Mouse (Mus musculus) MEL (cell line): ENCODE results near the gene Ttc17. TPM values are rescaled to one million over a fixed set of nuclear protein-coding genes. Genes with fewer than 3 reads are reported as not detected.

Source experiments
- DNase-seq: peaks from one replicate; pipeline ENCODE4 v3.0.0; 2011; ENCODE audit warnings: low read depth, low spot score
- H3K27ac ChIP-seq: 2 replicates; pipeline ENCODE4 v1.5.1; 2012; ENCODE audit warnings: low read depth, mild to moderate bottlenecking, control low read depth, low read length, moderate library complexity; ENCODE audit not compliant: control insufficient read depth
- H3K27me3 ChIP-seq, 2 experiments: fragments of 150-350 bp in 1 of 2; sonication (generic) in 1 of 2; 2 replicates each; pipeline ENCODE4 v1.6.1; 2012; ENCODE audit warnings: low read length in 2 of 2, mild to moderate bottlenecking in 2 of 2, improper control_type of control experiment in 1 of 2, moderate library complexity in 1 of 2; ENCODE audit not compliant: insufficient read depth in 2 of 2, control insufficient read depth in 1 of 2
- H3K36me3 ChIP-seq, 2 experiments: 2 replicates each; pipeline ENCODE4 v1.6.1; 2012 to 2014; ENCODE audit warnings: low read length in 2 of 2, improper control_type of control experiment in 1 of 2, inconsistent platforms in 1 of 2, mild to moderate bottlenecking in 1 of 2; ENCODE audit not compliant: insufficient read depth in 2 of 2, control insufficient read depth in 1 of 2
- H3K4me1 ChIP-seq, 2 experiments: fragments of 150-350 bp in 1 of 2; sonication (generic) in 1 of 2; 2 replicates each; pipeline ENCODE4 v1.6.1; 2012; ENCODE audit warnings: low read length in 2 of 2, improper control_type of control experiment in 1 of 2, mild to moderate bottlenecking in 1 of 2; ENCODE audit not compliant: insufficient read depth in 2 of 2, control insufficient read depth in 1 of 2
- H3K4me3 ChIP-seq, 2 experiments: fragments of 150-350 bp in 1 of 2; sonication (generic) in 1 of 2; 2 replicates each; pipeline ENCODE4 v1.5.1; 2012; ENCODE audit warnings: low read depth in 2 of 2, low read length in 2 of 2, mild to moderate bottlenecking in 2 of 2, moderate library complexity in 2 of 2, control low read depth in 1 of 2, improper control_type of control experiment in 1 of 2; ENCODE audit not compliant: control insufficient read depth in 1 of 2, insufficient read depth in 1 of 2
- H3K79me2 ChIP-seq: 2 replicates; pipeline ENCODE4 v1.6.1; 2012; ENCODE audit warnings: mild to moderate bottlenecking, low read length, moderate library complexity; ENCODE audit not compliant: control insufficient read depth, poor library complexity, insufficient read depth
- H3K9ac ChIP-seq: 2 replicates; pipeline ENCODE4 v1.6.1; 2012; ENCODE audit warnings: low read depth, mild to moderate bottlenecking, control low read depth, low read length, moderate library complexity; ENCODE audit not compliant: control insufficient read depth, poor library complexity, severe bottlenecking
- H3K9me3 ChIP-seq: fragments of 150-350 bp; sonication (generic); replicated peaks from 2 replicates; pipeline ENCODE4 v1.6.1; 2012; ENCODE audit warnings: mild to moderate bottlenecking, low read length, improper control_type of control experiment, moderate library complexity; ENCODE audit not compliant: insufficient read depth
- BHLHE40 ChIP-seq: IDR thresholded peaks from 2 replicates; pipeline ENCODE4 v1.6.1; 2012; ENCODE audit warnings: low read depth, mild to moderate bottlenecking, inconsistent platforms, low read length, improper control_type of control experiment, borderline replicate concordance
- CHD1 ChIP-seq: IDR thresholded peaks from 2 replicates; pipeline ENCODE4 v1.6.1; 2012; ENCODE audit warnings: low read depth, mild to moderate bottlenecking, inconsistent platforms, low read length, improper control_type of control experiment
- CHD2 ChIP-seq: IDR thresholded peaks from 2 replicates; pipeline ENCODE4 v1.6.1; 2011; ENCODE audit warnings: low read length, improper control_type of control experiment
- CTCF ChIP-seq, 3 experiments: IDR thresholded peaks in 2 of 3; conservative IDR thresholded peaks in 1 of 3; 2 replicates each; pipeline ENCODE4 v1.5.1; 2011 to 2012; ENCODE audit warnings: low read length in 3 of 3, low read depth in 2 of 3, mild to moderate bottlenecking in 2 of 3, improper control_type of control experiment in 1 of 3, inconsistent platforms in 1 of 3, mixed read lengths in 1 of 3, moderate library complexity in 1 of 3; ENCODE audit not compliant: control insufficient read depth in 1 of 3, insufficient read depth in 1 of 3, poor library complexity in 1 of 3, severe bottlenecking in 1 of 3
- GATA1 ChIP-seq: IDR thresholded peaks from 2 replicates; pipeline ENCODE4 v1.6.1; 2011; ENCODE audit warnings: low read depth, low read length, improper control_type of control experiment
- HCFC1 ChIP-seq: IDR thresholded peaks from 2 replicates; pipeline ENCODE4 v1.6.1; 2012; ENCODE audit warnings: low read depth, mild to moderate bottlenecking, inconsistent platforms, low read length, improper control_type of control experiment, moderate library complexity
- MAFK ChIP-seq: IDR thresholded peaks from 2 replicates; pipeline ENCODE4 v1.6.1; 2011; ENCODE audit warnings: low read depth, mild to moderate bottlenecking, low read length, improper control_type of control experiment, borderline replicate concordance
- MAX ChIP-seq: IDR thresholded peaks from 2 replicates; pipeline ENCODE4 v1.6.1; 2011; ENCODE audit warnings: low read length, improper control_type of control experiment
- MAZ ChIP-seq: IDR thresholded peaks from 2 replicates; pipeline ENCODE4 v1.6.1; 2012; ENCODE audit warnings: low read depth, mild to moderate bottlenecking, inconsistent platforms, low read length, improper control_type of control experiment
- MEF2A ChIP-seq: IDR thresholded peaks from 2 replicates; pipeline ENCODE4 v1.6.1; 2014; ENCODE audit warnings: low read depth, mild to moderate bottlenecking, inconsistent platforms, low read length, improper control_type of control experiment; ENCODE audit not compliant: poor library complexity, insufficient replicate concordance, severe bottlenecking; ENCODE audit errors: extremely low read depth
- MXI1 ChIP-seq: IDR thresholded peaks from 2 replicates; pipeline ENCODE4 v1.6.1; 2011; ENCODE audit warnings: mild to moderate bottlenecking, low read depth, low read length, improper control_type of control experiment
- MYB ChIP-seq: IDR thresholded peaks from 2 replicates; pipeline ENCODE4 v1.6.1; 2011; ENCODE audit warnings: mild to moderate bottlenecking, low read depth, low read length, improper control_type of control experiment
- MYC ChIP-seq: IDR thresholded peaks from 2 replicates; pipeline ENCODE4 v1.6.1; 2011; ENCODE audit warnings: low read depth, mild to moderate bottlenecking, low read length, improper control_type of control experiment, moderate library complexity
- POLR2A ChIP-seq, 2 experiments: IDR thresholded peaks; 2 replicates each; pipeline ENCODE4 v1.6.1; 2011 to 2012; ENCODE audit warnings: low read length in 2 of 2, mild to moderate bottlenecking in 2 of 2, control low read depth in 1 of 2, improper control_type of control experiment in 1 of 2, low read depth in 1 of 2, moderate library complexity in 1 of 2; ENCODE audit not compliant: control insufficient read depth in 1 of 2, insufficient read depth in 1 of 2, poor library complexity in 1 of 2
- POLR2AphosphoS2 ChIP-seq: IDR thresholded peaks from 2 replicates; pipeline ENCODE4 v1.6.1; 2011; ENCODE audit warnings: low read length, improper control_type of control experiment
- POLR2AphosphoS5 ChIP-seq: IDR thresholded peaks from 2 replicates; pipeline ENCODE4 v1.6.1; 2012; ENCODE audit warnings: low read depth, borderline replicate concordance, mild to moderate bottlenecking, inconsistent platforms, low read length, moderate library complexity, mixed read lengths
- RAD21 ChIP-seq: IDR thresholded peaks from 2 replicates; pipeline ENCODE4 v1.6.1; 2011; ENCODE audit warnings: mild to moderate bottlenecking, low read depth, low read length, improper control_type of control experiment
- RCOR1 ChIP-seq: IDR thresholded peaks from 2 replicates; pipeline ENCODE4 v1.6.1; 2012; ENCODE audit warnings: low read depth, mild to moderate bottlenecking, inconsistent platforms, low read length, improper control_type of control experiment
- SIN3A ChIP-seq: IDR thresholded peaks from 2 replicates; pipeline ENCODE4 v1.6.1; 2012; ENCODE audit warnings: low read length, improper control_type of control experiment, inconsistent platforms
- SMC3 ChIP-seq: IDR thresholded peaks from 2 replicates; pipeline ENCODE4 v1.6.1; 2011; ENCODE audit warnings: low read depth, low read length, improper control_type of control experiment
- TAL1 ChIP-seq: IDR thresholded peaks from 2 replicates; pipeline ENCODE4 v1.6.1; 2012; ENCODE audit warnings: mild to moderate bottlenecking, inconsistent platforms, low read length, moderate library complexity, mixed read lengths
- TBP ChIP-seq: IDR thresholded peaks from 2 replicates; pipeline ENCODE4 v1.8.0; 2011; ENCODE audit warnings: low read depth, low read length, improper control_type of control experiment
- UBTF ChIP-seq: IDR thresholded peaks from 2 replicates; pipeline ENCODE4 v1.6.1; 2012; ENCODE audit warnings: low read depth, mild to moderate bottlenecking, inconsistent platforms, low read length, improper control_type of control experiment, moderate library complexity, borderline replicate concordance; ENCODE audit not compliant: insufficient read depth
- USF1 ChIP-seq: IDR thresholded peaks from 2 replicates; pipeline ENCODE4 v1.6.1; 2014; ENCODE audit warnings: low read depth, mild to moderate bottlenecking, inconsistent platforms, low read length, improper control_type of control experiment, moderate library complexity
- USF2 ChIP-seq, 2 experiments: IDR thresholded peaks; 2 replicates each; pipeline ENCODE4 v1.6.1; 2011 to 2012; ENCODE audit warnings: improper control_type of control experiment in 2 of 2, low read length in 2 of 2, borderline replicate concordance in 1 of 2, inconsistent platforms in 1 of 2, low read depth in 1 of 2, mild to moderate bottlenecking in 1 of 2; ENCODE audit not compliant: insufficient read depth in 1 of 2
- ZC3H11A ChIP-seq: IDR thresholded peaks from 2 replicates; pipeline ENCODE4 v1.6.1; 2012; ENCODE audit warnings: low read depth, mild to moderate bottlenecking, inconsistent platforms, low read length, improper control_type of control experiment
- ZMIZ1 ChIP-seq: IDR thresholded peaks from 2 replicates; pipeline ENCODE4 v1.6.1; 2012; ENCODE audit warnings: low read depth, mild to moderate bottlenecking, inconsistent platforms, low read length, improper control_type of control experiment, moderate library complexity
- ZNF384 ChIP-seq: IDR thresholded peaks from 2 replicates; pipeline ENCODE4 v1.6.1; 2012; ENCODE audit warnings: low read depth, mild to moderate bottlenecking, inconsistent platforms, low read length, improper control_type of control experiment
- polyA plus RNA-seq, 2 experiments: library from polyadenylated mRNA; stranded (reverse) in 1 of 2; unstranded in 1 of 2; fragments of >175 nt in 1 of 2; fragments of >200 nt in 1 of 2; gene quantifications; 2 replicates each; pipeline versions ENCODE4 v1.2.1 to v1.2.4; 2012; ENCODE audit warnings: low replicate concordance in 2 of 2, low read depth in 1 of 2; ENCODE audit not compliant: insufficient read length in 2 of 2, insufficient read depth in 1 of 2, missing spikeins in 1 of 2
- total RNA-seq: library from RNA; depleted of rRNA; stranded (reverse); fragments of 300-350 nt; gene quantifications from 2 replicates; pipeline ENCODE4 v1.2.3, GENCODE M21; 2012

The Ttc17 gene
- total and polyA plus RNA-seq, 3 experiments, result 7.0 to 10.2 TPM; not detected in 1

GRCm38 (mm10) chr2:94275658-94276057 lies 130.8 kb downstream of the Ttc17 start:
- Histone ChIP-seq H3K27me3 (peaks cover 4 to 13% of the 10 kb centered on the region in 2 experiments), H3K27ac (no peak overlapping the region), H3K9me3 (no peaks in the 10 kb centered on the region), H3K79me2 (no peaks in the 10 kb centered on the region), H3K4me3 (no peak overlapping the region), H3K36me3 (no peaks in the 10 kb centered on the region; a peak in 1 of 4 replicates), H3K9ac (no peak overlapping the region), H3K4me1 (peaks cover 0 to 9% of the 10 kb centered on the region in 2 experiments; a peak in 1 of 4 replicates)
- TF ChIP-seq MEF2A, result no peak
- TF ChIP-seq HCFC1, result no peak
- TF ChIP-seq POLR2AphosphoS2, result no peak
- TF ChIP-seq CTCF (IDR thresholded peaks at IDR 0.05 in 2 of 3, conservative IDR thresholded peaks at IDR 0.05 in 1 of 3; ENCODE audit: control insufficient read depth in 1 of 3, insufficient read depth in 1 of 3, low read depth in 2 of 3, low read length in 3 of 3, poor library complexity in 1 of 3, severe bottlenecking in 1 of 3), result no peak
- no peak for TF ChIP-seq RAD21
- TF ChIP-seq ZNF384, result no peak
- TF ChIP-seq SMC3, result no peak
- TF ChIP-seq MAX, result no peak
- TF ChIP-seq CHD1, result no peak
- peak; percentile 12 for DNase-seq

GRCm38 (mm10) chr2:94273154-94274021 lies 133.1 kb downstream of the Ttc17 start:
- peak; percentile 67 for DNase-seq
- Histone ChIP-seq H3K27ac (no peak overlapping the region), H3K4me1 (peaks cover 0 to 12% of the 10 kb centered on the region in 2 experiments; a peak in 1 of 4 replicates), H3K9ac (peak overlapping the region; percentile 66), H3K9me3 (no peaks in the 10 kb centered on the region), H3K27me3 (peaks cover 1 to 2% of the 10 kb centered on the region in 2 experiments; a peak in 2 of 4 replicates), H3K4me3 (peak overlapping the region; percentile 36 to 63), H3K36me3 (no peaks in the 10 kb centered on the region; a peak in 1 of 4 replicates), H3K79me2 (no peaks in the 10 kb centered on the region)
- TF ChIP-seq POLR2AphosphoS2 (no peak), POLR2A (IDR thresholded peaks at IDR 0.05; ENCODE audit: control insufficient read depth in 1 of 2, insufficient read depth in 1 of 2, low read depth in 1 of 2, low read length in 2 of 2, poor library complexity in 1 of 2) (no peak), TBP (no peak), SIN3A (no peak), UBTF (no peak), MYC (no peak), MAZ (no peak), SMC3 (no peak), USF1 (peak; percentile 69), GATA1 (no peak), CHD2 (no peak), HCFC1 (no peak), MAFK (no peak), BHLHE40 (peak; percentile 100), TAL1 (no peak), RCOR1 (no peak), USF2 (IDR thresholded peaks at IDR 0.05; ENCODE audit: borderline replicate concordance in 1 of 2, insufficient read depth in 1 of 2, low read depth in 1 of 2, low read length in 2 of 2) (no peak), MXI1 (peak; percentile 52; the same call in 1 of the 2 replicates), ZC3H11A (no peak), MYB (no peak), MEF2A (no peak), MAX (peak; percentile 44; the same call in 1 of the 2 replicates), ZMIZ1 (no peak), POLR2AphosphoS5 (no peak), CHD1 (no peak)
